Comparison of ENCODE assay signal across 9 mouse cellular contexts in genomic region chr1:80408586-80408985, GRCm38 (mm10). TPM values are rescaled to one million over a fixed set of nuclear protein-coding genes. Genes with fewer than 3 reads are reported as not detected.
A peak's percentile ranks its signal among the peaks of the same experiment; 100 is the strongest.
DNase-seq lines count a peak whose midpoint lies in the region; ATAC-seq and TF ChIP-seq lines count a peak whose summit lies in the region.
"Had no signal": no experiment of that assay in that cellular context is flagged by ENCODE, and none has a peak within 500 bp of the region (broad histone marks: within the 10 kb centered on the region; RNA-seq: fewer than 3 reads in every experiment).

No protein-coding gene starts in this region.

- H3K9ac ChIP-seq in embryonic facial prominence, embryonic 11.5 days (replicated peaks; ENCODE audit: low read length): no peak overlapping the region
- no peak overlapping the region for H3K9ac ChIP-seq in heart, embryonic 15.5 days

- no peaks in the 10 kb centered on the region for H3K36me3 ChIP-seq in E14TG2a.4 (ENCODE audit: insufficient read depth, low read length)
- no peaks in the 10 kb centered on the region for H3K36me3 ChIP-seq in embryonic facial prominence, embryonic 11.5 days (replicated peaks; ENCODE audit: control insufficient read depth, insufficient read depth, low read depth, low read length)
- no peaks in the 10 kb centered on the region for H3K36me3 ChIP-seq in heart, embryonic 15.5 days

- WGBS in embryonic facial prominence, embryonic 11.5 days: 3% methylated on average over 3 of the region's 3 CpGs
- 2% methylated on average over 3 of the region's 3 CpGs for WGBS in heart, embryonic 15.5 days

- peak; percentile 47 for DNase-seq in adrenal gland, postnatal 25 days
- peak; percentile 84 for DNase-seq in embryonic facial prominence, embryonic 11.5 days (ENCODE audit: low spot score)
- DNase-seq in kidney, postnatal 25 days: peak; percentile 63 to 88
- peak; percentile 60 to 71 for DNase-seq in lung, adult 18-20 months
- DNase-seq in testis, postnatal 14 days (ENCODE audit: low spot score): peak; percentile 24

- no peak for ATAC-seq in embryonic facial prominence, embryonic 11.5 days (replicated peaks; ENCODE audit: insufficient number of reproducible peaks, low FRiP score, low TSS enrichment, low read depth)
- peak; percentile 50; the same call in 1 of the 2 replicates for ATAC-seq in heart, embryonic 15.5 days (replicated peaks; ENCODE audit: insufficient number of reproducible peaks, insufficient read depth, low FRiP score, low read depth)
- ATAC-seq in neutrophil, adult 5-6 weeks (ENCODE audit: extremely low read depth, insufficient number of reproducible peaks, low FRiP score, poor library complexity, severe bottlenecking): peak; percentile 94

- H3K9me3 ChIP-seq in E14TG2a.4 (ENCODE audit: low read length): 0 out of 2 replicates have a peak, but pooled peaks cover 5% of the 10 kb centered on the region
- H3K9me3 ChIP-seq in embryonic facial prominence, embryonic 11.5 days (replicated peaks; ENCODE audit: control insufficient read depth, low read length): no peaks in the 10 kb centered on the region
- no peaks in the 10 kb centered on the region for H3K9me3 ChIP-seq in heart, embryonic 15.5 days (replicated peaks)

- H3K27ac ChIP-seq in embryonic facial prominence, embryonic 11.5 days (replicated peaks; ENCODE audit: low read depth, low read length): no peak overlapping the region
- H3K27ac ChIP-seq in heart, embryonic 15.5 days: no peak overlapping the region

- no peak overlapping the region for H3K4me3 ChIP-seq in E14TG2a.4 (replicated peaks; ENCODE audit: low read length)
- no peak overlapping the region for H3K4me3 ChIP-seq in embryonic facial prominence, embryonic 11.5 days (ENCODE audit: low read depth, low read length)
- no peak overlapping the region for H3K4me3 ChIP-seq in heart, embryonic 15.5 days

- no peak overlapping the region for H3K4me2 ChIP-seq in embryonic facial prominence, embryonic 11.5 days (ENCODE audit: low read depth, low read length)
- H3K4me2 ChIP-seq in heart, embryonic 15.5 days: no peak overlapping the region

- no peaks in the 10 kb centered on the region for H3K4me1 ChIP-seq in E14TG2a.4 (replicated peaks; ENCODE audit: low read depth, low read length)
- no peaks in the 10 kb centered on the region for H3K4me1 ChIP-seq in embryonic facial prominence, embryonic 11.5 days (ENCODE audit: control insufficient read depth, insufficient read depth, low read length)
- 0 out of 2 replicates have a peak, but pooled peaks cover 2% of the 10 kb centered on the region for H3K4me1 ChIP-seq in heart, embryonic 15.5 days (replicated peaks)

- TF ChIP-seq CTCF in E14TG2a.4 (conservative IDR thresholded peaks at IDR 0.05; ENCODE audit: low read length): peak; percentile 59

- no peaks in the 10 kb centered on the region for H3K27me3 ChIP-seq in E14TG2a.4 (ENCODE audit: insufficient read depth, low read length)
- H3K27me3 ChIP-seq in embryonic facial prominence, embryonic 11.5 days (ENCODE audit: control insufficient read depth, insufficient read depth, low read length): no peaks in the 10 kb centered on the region
- H3K27me3 ChIP-seq in heart, embryonic 15.5 days: no peaks in the 10 kb centered on the region

RNA-seq across cellular contexts. Expression of gene Gm45261, which starts 52.7 kb away (rescaled TPM):
- not detected in 2 replicates for total RNA-seq in adrenal gland, postnatal 25 days (2021)
- polyA plus RNA-seq in embryonic facial prominence, embryonic 11.5 days (2014; fragmentation: Nextera tagmentation; extraction: Ambion mirVana): not detected in 2 replicates
- not detected in 2 replicates for polyA plus RNA-seq in heart, embryonic 15.5 days (2015; fragmentation: Nextera tagmentation; extraction: Ambion mirVana)
- total RNA-seq in neutrophil, adult 5-6 weeks (2017): not detected in 2 replicates
- polyA plus RNA-seq: heart, embryonic 16.5 days had no signal

Comparison
In these comparisons a context has a peak if more than half of its experiments do, and no peak if none do; other contexts are left out.
1. DNase-seq: peak in every context shown above with its lines; median percentile 84 in embryonic facial prominence, embryonic 11.5 days; 76 in kidney, postnatal 25 days; 66 in lung, adult 18-20 months; 47 in adrenal gland, postnatal 25 days; 24 in testis, postnatal 14 days.